Mouse (Mus musculus) liver (tissue): Measurements from ENCODE around the gene Tekt3.

ENCODE experiments used
- DNase-seq: peaks from one replicate; pipeline ENCODE4 v3.0.0-alpha.2; 2020; ENCODE audit warnings: mixed read lengths

The Tekt3 gene

DNA sequence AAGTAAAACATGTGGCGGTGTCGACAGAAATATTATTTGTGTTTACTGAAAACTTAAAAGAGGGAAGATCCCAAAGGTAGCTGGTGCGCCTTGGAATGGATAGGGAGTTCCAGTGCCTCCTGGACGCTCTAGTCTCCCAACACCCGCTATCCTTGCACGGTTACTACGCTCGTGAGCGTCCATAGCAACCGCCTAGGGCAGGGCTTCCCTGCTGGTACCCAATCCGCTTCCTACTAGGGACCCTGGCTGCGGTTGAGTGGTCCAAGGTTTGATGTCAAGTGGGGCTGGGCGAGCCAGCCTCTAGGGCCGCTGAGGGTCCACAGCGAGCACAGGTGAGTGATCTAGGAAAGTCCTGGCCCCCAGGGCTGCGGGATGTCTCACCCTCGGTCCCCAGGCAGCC, at the start of gene Tekt3:
Tekt3 (plus strand) TSS at position 209 of the 400 bp plus-strand sequence.
- DNase-seq: no peak

DNA sequence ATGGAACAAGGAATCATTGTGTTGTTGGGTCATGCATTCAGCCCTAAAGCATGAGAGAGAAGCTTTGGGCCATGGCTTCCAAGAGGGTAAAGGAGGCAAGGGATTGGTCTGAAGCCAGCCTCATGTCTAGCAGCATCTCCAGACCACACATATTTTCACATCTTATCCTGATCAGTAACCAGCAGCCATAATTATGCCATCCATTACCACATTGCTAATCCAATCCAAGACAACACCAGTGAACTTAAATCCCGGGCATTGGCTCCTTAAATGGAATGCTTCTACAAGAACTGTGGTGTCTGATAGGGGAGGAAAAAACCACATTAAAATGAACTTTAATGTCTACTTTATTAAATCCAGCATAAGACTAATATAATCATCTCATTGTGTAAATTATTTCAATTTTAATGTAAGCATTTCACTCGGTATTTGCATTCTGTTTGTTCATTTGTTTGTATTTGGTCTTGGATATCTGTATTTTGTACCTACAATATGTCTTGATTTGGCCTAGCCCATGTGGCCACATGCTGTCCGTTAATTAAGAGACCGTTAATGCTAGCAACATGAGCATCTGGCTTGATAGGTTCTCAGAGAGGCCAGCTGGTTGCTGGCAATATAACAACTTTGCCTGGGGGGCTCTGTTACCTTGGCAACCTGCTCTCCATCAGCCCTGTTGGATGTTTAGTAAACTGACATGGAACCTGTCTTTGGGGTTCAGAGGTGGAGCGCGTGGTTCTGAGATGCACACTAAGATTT, 43.9 kb upstream of the Tekt3 start:
- DNase-seq: no peak

GRCm38 (mm10) chr11:63018083-63018622, 43.3 kb upstream of the Tekt3 start:
- no peak for DNase-seq

DNA sequence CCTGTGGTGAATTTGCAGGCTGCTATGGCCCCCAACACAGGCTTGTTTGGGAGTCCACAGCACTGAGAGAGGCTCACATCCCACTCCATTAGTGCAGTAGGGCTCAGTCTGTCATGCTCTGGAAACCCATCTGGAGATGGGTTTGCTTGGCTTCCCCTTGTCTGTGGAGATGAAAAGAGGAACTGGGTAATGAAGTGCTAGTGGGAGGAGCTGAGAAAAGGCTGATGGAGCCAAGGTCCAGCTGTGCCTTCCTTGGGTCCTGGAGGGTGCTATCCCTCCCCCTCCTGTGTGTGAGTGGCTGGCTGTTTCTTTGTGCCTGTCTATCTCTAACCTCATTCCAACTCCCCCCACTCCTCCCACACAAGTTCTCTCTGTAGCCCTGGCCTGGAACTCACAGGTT, 40.8 kb upstream of the Tekt3 start:
- DNase-seq: no peak

DNA sequence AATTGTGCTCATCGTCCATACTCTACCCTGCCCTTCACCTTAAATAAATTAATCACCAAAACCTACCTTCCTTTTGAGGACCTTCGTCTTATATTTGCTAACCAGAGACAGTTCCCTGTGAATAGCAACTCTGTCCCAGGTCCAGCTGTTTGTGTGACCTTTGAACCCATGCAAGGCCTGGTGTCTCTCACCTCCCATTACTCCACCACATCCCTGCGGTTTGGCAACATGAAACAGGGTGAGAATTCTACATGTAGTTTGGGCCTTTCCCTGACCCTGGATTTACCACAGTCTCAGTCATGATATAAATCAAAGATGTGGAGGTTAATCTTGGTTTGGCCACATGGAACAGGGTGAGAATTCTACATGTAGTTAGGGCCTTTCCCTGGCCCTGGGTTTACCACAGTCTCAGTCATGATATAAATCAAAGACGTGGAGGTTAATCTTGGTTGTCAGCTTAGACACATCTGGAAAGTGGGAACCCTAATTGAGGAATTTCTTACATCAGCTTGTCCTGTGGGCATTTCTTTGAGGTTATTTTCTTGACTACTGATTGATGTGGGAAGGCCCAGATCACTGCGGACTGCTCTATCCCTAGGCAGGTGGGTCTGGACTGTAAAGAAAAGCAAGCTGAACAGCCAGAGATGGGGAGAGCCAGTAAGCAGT, 40.2 kb upstream of the Tekt3 start:
- DNase-seq: no peak

- no peak for DNase-seq
Observed at GRCm38 (mm10) chr11:63023461-63023860, 38.0 kb upstream of the Tekt3 start.

GRCm38 (mm10) chr11:63024136-63024535, 37.3 kb upstream of the Tekt3 start:
- peak; percentile 17 for DNase-seq

DNA sequence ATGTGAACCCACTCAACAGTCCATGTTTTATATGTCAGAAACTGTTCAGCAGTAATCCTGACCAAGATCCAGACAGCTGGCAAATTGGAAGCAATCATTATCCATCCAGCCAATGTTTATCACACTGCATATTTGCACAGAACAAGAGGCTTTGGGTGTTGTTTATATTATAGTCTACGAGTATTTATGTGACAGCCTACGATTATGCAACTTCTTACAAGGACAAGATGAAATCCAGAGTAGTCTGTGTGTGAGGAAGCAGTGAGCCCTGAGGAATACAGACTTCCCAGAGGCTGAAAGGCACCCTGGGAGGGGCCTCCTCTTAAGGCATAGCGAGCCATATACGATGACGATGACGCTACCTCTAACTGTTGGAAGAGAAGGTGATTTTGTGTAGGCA, 36.0 kb upstream of the Tekt3 start:
- no peak for DNase-seq

DNA sequence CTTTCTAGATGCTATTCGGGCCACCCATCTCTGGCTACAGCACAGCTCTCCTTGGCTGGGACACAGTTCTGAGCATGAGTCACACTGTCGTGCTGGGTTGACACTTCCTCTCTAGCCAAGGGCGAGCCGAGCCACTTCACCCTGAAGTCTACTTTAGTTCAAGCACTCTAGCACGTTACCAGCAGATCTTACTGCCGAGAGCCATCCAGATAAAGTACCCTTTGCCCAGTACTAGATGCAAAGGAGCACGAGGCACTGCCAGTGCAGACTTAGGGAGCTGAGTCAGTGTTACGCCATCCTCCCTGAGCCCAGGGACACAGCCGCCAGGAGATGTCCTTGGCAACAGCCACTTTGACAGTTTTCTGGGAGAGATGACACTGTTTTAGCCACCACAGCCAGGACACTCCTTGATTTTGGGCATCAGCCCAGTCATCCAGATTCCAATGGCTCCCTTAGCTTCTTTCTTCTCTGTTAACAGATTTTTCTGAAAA, 34.8 kb upstream of the Tekt3 start:
- no peak for DNase-seq

DNA sequence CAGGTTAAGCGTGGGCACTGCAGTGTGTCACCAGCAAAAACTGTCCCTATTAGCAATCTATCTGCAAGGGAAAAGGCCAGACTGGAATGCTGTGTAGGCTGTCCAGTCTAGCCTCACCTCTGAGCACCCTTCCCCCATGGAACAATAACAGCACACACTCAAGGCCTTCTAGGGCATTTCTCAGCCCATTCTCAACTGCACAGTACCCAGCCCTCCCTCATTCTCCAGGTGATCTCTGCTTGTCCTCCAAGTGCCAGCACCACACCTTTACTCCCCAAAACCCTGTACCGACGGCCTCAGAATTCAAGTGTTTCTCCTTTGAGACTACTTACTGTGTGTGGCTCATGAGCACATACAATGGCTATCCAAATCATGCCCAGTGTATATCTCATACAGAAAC, 33.3 kb upstream of the Tekt3 start:
- DNase-seq: no peak

DNA sequence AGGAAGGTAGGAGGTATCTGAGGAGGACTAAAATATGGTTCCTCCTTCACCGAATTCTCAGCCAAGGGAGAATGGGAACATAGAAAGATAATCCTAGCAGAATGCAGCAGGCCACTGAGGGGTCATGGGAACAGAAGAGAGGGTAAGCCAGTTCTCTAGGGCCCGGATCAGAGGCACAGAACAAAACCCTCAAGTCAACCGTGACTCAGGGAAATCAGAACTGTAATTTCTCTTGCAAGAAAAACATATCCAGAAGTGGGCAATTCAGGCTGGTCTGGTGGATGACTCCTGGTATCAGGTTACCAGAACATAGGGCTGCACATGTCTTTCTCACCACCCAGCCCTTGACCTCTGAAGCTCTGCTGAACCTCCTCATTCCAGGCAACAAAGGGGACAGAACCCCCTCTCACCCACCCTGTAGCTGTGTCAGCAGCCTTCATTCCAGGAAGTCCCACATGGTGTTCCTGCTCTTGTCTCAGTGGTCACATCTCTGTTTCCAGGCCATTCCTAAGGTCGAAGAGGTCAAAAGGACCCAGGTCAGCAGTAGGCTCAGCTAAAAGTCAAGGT, 32.2 kb upstream of the Tekt3 start:
- DNase-seq: no peak

DNA sequence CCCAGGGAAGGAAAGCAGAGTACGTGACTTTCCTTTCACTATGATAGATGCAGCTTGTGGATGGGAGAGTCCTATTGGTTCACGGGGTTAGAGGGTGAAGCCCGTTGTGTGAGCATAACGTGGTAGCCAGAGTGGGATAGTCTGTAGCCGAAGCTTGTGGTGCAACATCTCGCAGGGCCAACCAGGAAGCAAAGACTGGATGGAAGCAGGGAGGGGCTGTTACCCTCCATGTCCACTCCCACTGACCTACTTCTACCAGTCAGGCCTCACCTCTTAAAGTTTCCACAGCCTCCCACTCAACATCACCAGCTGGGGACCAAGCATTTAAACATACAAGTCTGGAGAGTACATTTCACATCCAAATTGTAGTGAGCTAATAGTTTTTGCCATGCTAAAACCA, 31.7 kb upstream of the Tekt3 start:
- DNase-seq: no peak

DNA sequence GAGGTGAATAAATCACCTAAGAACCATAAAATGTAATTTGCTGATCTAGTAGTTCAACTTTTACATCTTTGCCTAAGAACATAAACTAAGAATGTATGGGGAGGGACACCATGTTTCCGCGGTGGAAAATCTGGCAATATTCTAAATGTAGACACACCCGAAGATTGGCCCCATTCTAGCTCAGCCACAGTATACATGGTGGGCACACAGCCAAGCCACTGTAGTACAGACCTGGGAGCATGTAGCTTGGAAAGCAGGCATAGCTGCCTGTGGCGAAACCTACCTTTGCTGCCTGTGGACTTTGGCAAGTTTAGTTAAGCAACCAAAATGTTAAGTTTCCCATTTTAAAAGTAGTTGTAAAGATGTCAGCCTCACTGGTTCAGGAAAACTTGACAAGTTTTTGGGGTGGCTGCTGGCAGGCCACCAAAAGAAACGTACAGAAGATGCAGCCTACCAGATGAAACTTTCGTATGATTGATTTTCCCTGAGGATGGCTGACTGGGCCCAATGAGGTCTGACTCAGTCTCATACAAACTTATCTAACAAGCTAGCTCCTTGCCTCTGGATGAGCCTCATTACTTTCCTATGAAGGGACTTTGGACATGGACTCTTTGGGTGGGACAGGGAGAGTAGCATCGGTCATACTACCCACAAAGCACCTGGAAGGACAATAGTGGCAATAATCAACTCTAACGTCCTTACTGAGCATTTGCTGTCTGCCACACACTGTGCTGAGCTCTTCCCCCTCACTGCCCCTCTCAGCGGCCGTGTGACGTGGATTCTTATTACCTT, 25.8 kb upstream of the Tekt3 start:
- no peak for DNase-seq

DNA sequence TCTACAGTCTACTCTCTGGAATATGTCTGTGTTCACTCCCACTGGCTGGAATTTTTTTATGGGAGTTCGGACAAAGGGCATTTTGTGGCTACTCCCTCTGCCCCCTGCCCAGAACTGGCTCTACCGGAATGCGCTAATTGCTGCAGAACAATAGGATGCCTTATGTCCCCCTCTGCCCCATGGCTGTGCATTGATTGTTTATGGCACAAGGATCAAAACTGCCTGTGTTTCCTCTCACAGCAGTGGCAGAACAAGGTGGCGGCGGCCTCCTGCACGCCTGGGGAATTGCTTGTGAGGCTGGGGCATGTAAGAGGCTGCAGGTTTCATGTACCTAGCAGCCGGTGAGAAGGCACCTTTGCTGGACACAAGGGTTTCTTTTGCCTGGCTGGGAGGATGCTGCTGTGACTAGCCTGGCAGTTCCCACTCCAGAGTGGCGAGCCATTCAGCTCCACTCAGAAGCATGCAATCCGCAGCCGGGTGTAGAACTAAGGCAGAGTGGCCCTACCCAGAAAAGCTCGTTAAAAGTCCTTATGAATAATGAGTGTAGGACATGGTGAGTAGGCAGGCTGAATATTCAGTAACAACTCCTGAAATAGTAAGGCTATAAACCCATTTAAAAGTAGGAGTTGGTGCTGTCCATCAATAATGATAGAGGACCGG, 21.3 kb upstream of the Tekt3 start:
- DNase-seq: no peak

DNA sequence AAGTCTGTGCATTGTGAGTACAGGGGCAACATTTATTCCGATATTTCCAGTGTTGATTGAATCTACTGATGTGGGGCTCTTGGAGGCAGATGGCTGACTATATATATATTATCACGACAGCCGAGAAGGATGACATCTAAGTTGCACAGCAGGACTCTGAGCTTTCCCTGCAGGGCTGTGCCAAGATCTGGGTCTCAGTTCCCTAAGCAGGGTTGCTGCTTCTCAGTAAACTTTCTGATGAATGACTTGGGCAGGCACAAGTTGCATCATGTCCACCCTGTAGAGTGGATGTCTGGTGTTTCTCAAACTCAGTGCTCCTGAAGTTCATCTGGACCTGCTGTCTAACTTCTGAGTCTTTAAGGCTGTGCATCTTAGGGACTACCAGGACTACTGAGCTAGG, 15.7 kb upstream of the Tekt3 start:
- DNase-seq: no peak

GRCm38 (mm10) chr11:63046380-63046779, 15.1 kb upstream of the Tekt3 start:
- DNase-seq: no peak

DNA sequence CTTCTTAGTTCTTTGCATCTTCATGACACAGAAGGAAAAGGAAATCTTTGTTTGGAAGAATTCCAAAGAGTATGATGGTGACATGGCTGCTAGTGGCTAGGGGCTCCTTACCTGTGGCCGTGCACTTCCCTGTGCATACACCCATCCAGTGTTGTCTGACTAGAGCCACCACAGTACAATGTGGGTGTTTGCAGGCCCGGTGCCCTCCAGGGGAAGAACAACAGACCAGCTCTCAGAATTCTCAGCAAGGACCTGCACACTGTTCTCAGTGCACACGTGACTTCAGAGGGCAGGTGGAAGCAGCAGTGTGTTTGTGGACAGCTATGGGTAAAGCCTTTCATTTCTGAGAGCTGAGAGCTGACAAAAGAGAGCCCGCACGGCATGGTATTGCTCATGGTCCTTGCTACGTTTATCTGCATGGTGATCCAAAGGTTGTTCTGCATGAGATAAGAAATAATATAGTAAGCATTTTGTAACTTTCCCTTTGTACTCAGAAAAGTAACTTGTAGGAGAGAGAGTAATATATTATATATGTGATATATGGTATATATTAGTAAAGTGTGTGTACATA, 11.0 kb upstream of the Tekt3 start:
- no peak for DNase-seq

DNA sequence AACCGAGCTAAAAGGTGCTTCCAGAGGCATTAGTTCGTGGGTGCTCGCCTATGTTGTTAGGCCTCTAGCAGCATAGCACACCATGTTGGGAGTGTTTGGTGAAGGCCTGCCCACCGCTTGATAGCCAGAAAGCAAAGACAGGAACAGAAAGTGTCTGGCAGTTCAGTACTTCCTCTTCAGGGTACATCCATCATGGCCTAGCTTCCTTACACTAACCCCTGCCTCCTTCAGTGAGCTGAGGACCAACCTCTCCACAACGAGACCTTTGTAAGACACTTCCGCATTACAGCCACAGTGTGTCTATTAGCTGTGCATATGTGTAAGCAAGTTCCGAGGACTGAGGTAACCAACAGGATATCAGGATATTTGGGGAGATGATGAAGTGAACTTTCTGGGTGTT, 10.4 kb upstream of the Tekt3 start:
- no peak for DNase-seq

- DNase-seq: no peak
Observed at GRCm38 (mm10) chr11:63051996-63052395, 9.5 kb upstream of the Tekt3 start.

- DNase-seq: no peak
Observed at GRCm38 (mm10) chr11:63055596-63055995, 5.9 kb upstream of the Tekt3 start.

DNA sequence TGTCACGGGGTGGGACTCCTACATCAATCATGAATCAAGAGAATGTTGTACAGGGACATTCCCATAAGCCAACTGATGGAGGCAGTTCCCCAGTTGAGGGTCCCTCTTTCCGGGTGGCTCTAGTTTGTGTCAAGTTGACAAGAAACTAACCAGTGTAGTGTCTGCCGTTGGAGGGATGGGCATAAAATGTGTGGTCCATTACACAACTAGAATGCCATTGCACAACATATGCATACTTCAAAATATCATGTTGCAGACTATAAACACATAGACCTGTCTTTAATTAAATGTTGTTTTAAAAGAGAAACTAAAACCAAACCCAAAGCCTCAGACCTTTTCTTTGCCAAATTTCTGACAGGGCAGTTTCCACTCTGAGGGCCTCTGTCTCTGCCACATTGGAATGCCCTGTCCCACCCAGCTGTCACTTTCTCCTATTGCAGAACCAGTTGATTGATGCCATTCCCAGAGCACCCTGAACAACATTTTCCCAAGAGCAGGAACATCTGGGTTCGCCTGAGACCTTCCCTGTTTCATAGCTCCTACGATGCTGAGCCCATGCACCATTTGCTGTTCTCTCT, 3.0 kb upstream of the Tekt3 start:
- DNase-seq: no peak

DNA sequence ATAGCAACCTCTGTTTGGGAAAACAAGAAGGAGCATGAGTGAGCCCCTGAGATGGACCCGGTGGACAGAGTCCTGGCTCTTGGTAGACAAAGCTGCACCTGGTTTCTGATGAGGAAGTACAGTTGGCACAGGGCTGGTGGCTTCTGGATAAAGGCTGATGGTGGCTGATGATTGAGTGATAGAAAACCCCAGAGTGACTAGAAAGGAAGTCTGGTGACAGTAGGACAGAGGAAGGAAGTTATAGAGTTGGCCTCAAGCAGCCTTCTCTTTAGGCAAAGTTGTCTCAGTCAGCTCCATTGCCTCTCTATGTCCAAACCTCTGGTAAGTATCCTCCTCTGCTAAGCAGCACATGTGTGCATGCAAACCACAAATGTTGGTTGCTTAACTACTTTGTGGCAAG, 1.5 kb upstream of the Tekt3 start:
- DNase-seq: no peak
